8 mouse cellular contexts compared by ENCODE assay signal in the genomic region with DNA sequence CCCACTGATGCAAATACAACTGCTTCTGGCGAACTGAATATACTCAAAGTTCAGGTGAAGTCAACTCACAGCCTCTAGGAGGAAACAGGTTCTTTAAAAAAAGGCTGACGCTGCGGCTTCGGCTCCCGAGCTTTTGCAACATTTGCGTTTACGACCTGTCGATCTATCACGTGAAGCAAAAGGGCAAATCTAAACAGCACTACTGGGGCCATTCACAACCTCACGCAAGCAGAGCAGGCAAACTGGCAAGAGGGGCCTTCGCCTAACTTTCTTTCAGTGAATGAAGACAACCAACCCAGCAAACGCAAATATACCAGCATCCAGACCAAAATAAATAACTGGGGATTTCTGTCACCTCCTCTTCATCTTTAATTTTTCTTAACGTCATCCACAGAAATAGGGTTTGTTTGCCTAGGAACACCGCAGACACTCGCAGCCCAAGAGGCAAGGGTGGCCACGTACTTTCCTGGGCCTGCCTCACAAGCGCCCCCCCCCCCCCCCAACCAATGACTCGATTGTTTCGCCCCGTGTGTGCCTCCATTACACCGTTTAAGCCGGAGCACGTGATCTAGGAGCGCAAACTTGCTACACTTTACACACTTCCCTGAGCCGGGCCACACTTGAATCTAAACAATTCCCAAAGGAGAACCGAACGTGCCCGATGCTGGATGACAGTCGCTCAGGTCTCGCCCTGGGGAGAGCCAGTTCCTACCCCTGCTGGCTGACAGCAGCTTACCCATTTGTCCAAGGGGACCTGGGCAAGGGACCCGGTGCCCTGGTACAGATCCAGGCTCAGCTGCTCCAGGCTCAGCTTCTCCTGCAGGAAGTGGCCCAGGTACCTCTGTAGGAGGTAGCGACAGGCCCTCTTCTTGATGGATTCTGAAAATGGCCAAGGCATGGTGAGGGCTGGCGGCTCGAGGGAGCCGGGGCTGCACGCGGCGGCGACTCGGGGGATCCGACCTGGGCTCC. TPM values are rescaled to one million over a fixed set of nuclear protein-coding genes. Genes with fewer than 3 reads are reported as not detected.
DNase-seq lines count a peak whose midpoint lies in the region; ATAC-seq and TF ChIP-seq lines count a peak whose summit lies in the region.

Gene Gskip, plus strand, starts transcription at position 897 of the 969 bp plus-strand sequence.

- DNase-seq in Muller cell, postnatal 12 days (ENCODE audit: inconsistent ontology term), result peak; percentile 67
- DNase-seq in cerebellum, adult 11-12 months, result peak; percentile 68
- DNase-seq in heart, postnatal 4 days, result peak; percentile 37
- peak; percentile 45 to 59 for DNase-seq in layer of hippocampus, postnatal 10 days (ENCODE audit: low spot score in 2 of 2)
- DNase-seq in lung, postnatal 0 days (ENCODE audit: low spot score), result peak; percentile 76
- peak; percentile 53 for DNase-seq in retina, embryonic 14.5 days (ENCODE audit: low spot score)
- DNase-seq in urinary bladder, postnatal 14 days (ENCODE audit: low spot score), result peak; percentile 39

- H3K4me3 ChIP-seq in forebrain, embryonic 15.5 days, result peak within 1 kb of the TSS; percentile 86
- peak within 1 kb of the TSS; percentile 83 for H3K4me3 ChIP-seq in lung, postnatal 0 days (ENCODE audit: low read depth, low read length)

- TF ChIP-seq EP300 in lung, postnatal 0 days (IDR thresholded peaks at IDR 0.05), result no peak

- 1% methylated on average over 41 of the region's 41 CpGs for WGBS in forebrain, embryonic 15.5 days
- WGBS in lung, postnatal 0 days, result under 1% methylated on average over 36 of the region's 41 CpGs

- peak within 1 kb of the TSS; percentile 94 for H3K27ac ChIP-seq in forebrain, embryonic 15.5 days (replicated peaks)
- peak within 1 kb of the TSS; percentile 95 for H3K27ac ChIP-seq in lung, postnatal 0 days (ENCODE audit: low read length)

- H3K4me2 ChIP-seq in forebrain, embryonic 15.5 days (replicated peaks), result peak within 1 kb of the TSS; percentile 91
- peak within 1 kb of the TSS; percentile 96 for H3K4me2 ChIP-seq in lung, postnatal 0 days (replicated peaks; ENCODE audit: low read depth, low read length)

- H3K4me1 ChIP-seq in forebrain, embryonic 15.5 days, result peaks cover 40% of the 10 kb centered on the region
- peaks cover 13% of the 10 kb centered on the region; the same call in 1 of the 2 replicates for H3K4me1 ChIP-seq in lung, postnatal 0 days (ENCODE audit: insufficient read depth, low read depth, low read length)

- ATAC-seq in forebrain, embryonic 15.5 days (replicated peaks), result peak; percentile 62
- peak; percentile 30 for ATAC-seq in lung, postnatal 0 days

- peaks cover 4% of the 10 kb centered on the region; the same call in 1 of the 2 replicates for H3K36me3 ChIP-seq in forebrain, embryonic 15.5 days
- H3K36me3 ChIP-seq in lung, postnatal 0 days (ENCODE audit: insufficient read depth, low read length), result no peaks in the 10 kb centered on the region

- peak within 1 kb of the TSS; percentile 80 for H3K9ac ChIP-seq in forebrain, embryonic 15.5 days (replicated peaks)
- H3K9ac ChIP-seq in lung, postnatal 0 days (replicated peaks; ENCODE audit: low read depth), result peak within 1 kb of the TSS; percentile 90

- no peaks in the 10 kb centered on the region for H3K27me3 ChIP-seq in forebrain, embryonic 15.5 days
- H3K27me3 ChIP-seq in lung, postnatal 0 days (replicated peaks; ENCODE audit: insufficient read depth, low read length), result no peaks in the 10 kb centered on the region

- peak; percentile 11; the same call in 1 of the 2 replicates for TF ChIP-seq CTCF in lung, postnatal 0 days (IDR thresholded peaks at IDR 0.05)

- no peaks in the 10 kb centered on the region for H3K9me3 ChIP-seq in forebrain, embryonic 15.5 days
- no peaks in the 10 kb centered on the region for H3K9me3 ChIP-seq in lung, postnatal 0 days (ENCODE audit: low read length)

RNA-seq across cellular contexts. Expression of gene Gskip, which starts in this region (rescaled TPM):
- polyA plus RNA-seq in forebrain, embryonic 15.5 days (2015; fragmentation: Nextera tagmentation; extraction: Ambion mirVana), result 29.9 and 30.5 TPM in 2 replicates
- total RNA-seq in heart, postnatal 4 days (2021), result 10 to 100 TPM in 1 of 2 experiments, 1 to 10 TPM in 1; 9.9 to 10.3 TPM
- 10 to 100 TPM; 14.8 to 15.7 TPM for total RNA-seq in layer of hippocampus, postnatal 10 days (2021)
- 26.5 and 27.7 TPM in 2 replicates for polyA plus RNA-seq in lung, postnatal 0 days (2015; fragmentation: Nextera tagmentation; extraction: Ambion mirVana)

Comparison
In these comparisons a context has a peak if more than half of its experiments do, and no peak if none do; other contexts are left out.
1. Peak in every context shown above with its lines: DNase-seq, ATAC-seq, H3K4me3 ChIP-seq and H3K27ac ChIP-seq.